Mouse (Mus musculus) frontal cortex, adult (tissue): ENCODE data around the gene Ip6k2.

Experiments used
- ATAC-seq: cut with Nextera tagmentation; 2 replicates; pipeline ENCODE4 v1.9.2; 2017; ENCODE audit warnings: mild to moderate bottlenecking, moderate library complexity, mixed read lengths; ENCODE audit not compliant: low TSS enrichment

Gene Ip6k2

GRCm38 (mm10) chr9:108783548-108784463, at the start of gene Ip6k2:
TSS of gene Ip6k2 (plus strand) at chr9:108783796.
- ATAC-seq = peak; percentile 95

DNA sequence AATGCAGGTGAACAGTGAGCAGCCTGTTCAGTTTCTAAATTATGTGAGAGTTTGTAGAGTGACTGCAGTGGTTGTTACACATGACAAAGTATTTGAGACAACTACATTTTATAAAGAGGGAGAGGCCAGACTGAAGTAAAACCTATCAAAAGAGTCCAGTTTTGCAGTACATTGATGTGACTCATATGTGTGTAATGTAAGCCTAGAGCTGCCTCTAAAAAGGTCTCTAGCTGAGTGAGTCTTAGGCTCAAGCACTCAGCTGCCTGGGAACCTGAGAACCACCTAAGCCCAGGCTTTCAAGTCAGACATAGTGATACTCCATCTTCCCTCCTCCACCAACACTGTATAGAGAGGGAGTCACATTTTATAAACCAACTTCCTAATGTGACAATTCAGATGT, 49.0 kb upstream of the Ip6k2 start:
- no peak for ATAC-seq

DNA sequence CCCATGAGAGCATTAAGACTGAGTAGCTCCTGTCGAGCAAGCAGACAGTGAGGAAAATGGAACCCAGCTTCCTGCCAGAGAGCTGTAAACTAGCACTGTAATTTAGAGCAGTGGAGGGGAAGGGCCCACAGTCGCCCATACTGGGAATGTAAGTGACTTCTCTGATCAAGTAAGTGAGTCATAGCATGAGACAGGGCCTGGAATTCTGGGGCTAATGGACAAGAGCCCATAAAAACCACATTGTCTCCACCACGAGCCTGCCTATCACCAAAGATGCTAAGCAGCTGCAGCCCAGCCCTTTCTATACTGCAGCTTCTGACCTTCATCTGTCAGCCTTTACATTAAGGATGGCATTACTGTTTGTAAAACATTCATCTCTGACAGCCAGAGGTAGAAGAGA, 44.4 kb upstream of the Ip6k2 start:
- ATAC-seq = no peak

DNA sequence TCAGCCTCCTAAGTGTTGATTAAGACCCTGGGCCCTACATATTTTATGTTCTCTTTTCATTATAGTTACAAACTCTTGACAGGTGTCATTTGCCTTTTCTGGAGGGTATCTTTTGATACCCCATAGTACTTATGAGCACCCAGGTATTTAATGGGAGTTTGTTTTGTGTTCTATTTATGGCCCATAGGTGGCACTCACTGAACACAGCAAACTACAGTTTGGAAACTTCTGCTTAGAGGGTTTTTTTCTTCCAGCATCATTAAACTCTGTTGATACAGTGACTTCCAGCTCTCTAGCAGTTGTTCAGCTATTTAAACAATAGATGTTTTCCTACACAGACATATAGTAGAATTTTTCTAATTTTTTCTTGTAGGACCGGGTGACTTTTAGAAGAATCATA, 43.5 kb upstream of the Ip6k2 start:
- no peak for ATAC-seq

DNA sequence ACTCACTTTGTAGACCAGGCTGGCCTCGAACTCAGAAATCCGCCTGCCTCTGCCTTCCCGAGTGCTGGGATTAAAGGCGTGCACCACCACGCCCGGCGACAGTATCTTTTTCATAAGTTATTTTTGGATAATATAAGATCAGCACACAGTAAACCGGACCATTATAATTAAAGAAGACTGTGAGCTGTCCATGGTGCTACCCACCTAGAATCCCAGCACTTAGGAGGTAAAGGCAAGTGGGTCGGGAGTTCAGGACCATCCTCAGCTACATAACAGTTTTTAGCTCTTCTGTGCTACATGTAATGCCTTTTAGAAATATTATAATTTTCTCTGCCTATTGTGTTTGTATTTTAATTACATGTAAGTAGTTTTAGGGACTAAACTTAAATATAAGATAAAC, 41.5 kb upstream of the Ip6k2 start:
- no peak for ATAC-seq

DNA sequence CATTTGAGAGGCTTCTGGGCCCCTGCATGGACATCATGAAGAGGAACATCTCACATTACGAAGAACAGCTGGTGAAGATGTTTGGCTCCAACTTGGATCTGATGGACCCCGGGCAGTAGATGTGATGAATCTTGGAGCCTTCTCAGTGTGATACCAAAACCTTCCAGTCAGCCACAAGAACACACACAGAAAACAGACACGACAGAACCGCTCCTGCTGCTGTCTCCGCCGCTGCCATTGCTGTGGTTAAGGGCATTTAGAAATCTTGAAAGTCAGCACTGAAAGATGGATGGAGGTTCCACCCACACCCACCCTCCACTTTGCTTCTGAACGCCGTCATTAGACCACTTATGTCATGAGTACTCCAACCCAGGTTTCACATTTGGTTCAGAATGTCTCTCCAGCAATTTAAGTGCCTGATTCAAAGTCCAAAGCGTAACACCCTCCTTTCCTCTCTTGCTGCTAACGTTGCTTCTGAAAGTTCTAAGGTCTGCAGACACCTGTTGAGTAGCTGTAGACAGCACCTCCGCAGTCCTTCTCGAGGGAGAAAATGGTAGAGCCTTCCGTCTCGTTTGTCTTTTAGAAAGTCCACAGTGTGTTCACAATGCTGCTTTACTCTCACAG, 36.6 kb upstream of the Ip6k2 start:
- no peak for ATAC-seq

DNA sequence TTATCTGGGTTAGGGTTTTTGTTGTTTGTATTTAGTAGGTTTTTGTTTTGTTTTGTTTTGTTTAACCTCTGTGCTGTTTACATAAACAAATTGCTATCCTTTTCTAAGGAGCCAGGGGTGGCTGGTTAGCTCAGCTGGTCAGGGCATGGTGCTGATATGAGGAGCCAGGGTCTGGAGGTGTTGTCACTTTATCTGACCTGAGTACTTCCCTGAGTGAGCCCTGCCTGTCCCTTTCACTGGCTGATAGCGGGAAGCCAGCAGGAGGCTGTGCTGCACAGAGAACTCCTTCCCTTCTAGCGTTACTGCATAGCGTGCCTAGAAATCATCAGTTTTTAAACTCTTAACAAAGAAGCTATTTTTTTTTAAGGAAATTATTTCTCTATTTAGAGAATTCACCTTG, 35.9 kb upstream of the Ip6k2 start:
- ATAC-seq = no peak

- no peak for ATAC-seq
Measured at GRCm38 (mm10) chr9:108748600-108749183, 34.9 kb upstream of the Ip6k2 start.

DNA sequence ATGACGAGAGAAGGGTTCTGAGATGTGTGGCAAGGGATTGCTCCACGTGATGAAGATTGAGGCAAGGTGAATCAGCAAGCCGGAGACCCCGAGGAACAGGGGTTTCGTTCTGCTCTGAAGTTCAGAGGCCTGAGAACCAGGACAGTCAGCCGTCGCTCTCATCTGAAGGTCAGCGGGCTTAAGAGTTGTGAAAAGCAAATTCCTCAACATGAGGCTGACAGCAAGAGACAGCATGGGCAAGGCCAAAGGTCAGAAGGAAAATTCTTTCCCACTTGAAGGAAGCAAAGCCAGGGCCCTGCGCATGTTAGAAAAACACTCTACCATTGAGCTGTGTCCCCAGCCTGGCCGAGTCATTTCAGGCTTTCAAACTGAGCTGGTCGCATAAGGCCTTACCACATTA, 33.0 kb upstream of the Ip6k2 start:
- no peak for ATAC-seq

DNA sequence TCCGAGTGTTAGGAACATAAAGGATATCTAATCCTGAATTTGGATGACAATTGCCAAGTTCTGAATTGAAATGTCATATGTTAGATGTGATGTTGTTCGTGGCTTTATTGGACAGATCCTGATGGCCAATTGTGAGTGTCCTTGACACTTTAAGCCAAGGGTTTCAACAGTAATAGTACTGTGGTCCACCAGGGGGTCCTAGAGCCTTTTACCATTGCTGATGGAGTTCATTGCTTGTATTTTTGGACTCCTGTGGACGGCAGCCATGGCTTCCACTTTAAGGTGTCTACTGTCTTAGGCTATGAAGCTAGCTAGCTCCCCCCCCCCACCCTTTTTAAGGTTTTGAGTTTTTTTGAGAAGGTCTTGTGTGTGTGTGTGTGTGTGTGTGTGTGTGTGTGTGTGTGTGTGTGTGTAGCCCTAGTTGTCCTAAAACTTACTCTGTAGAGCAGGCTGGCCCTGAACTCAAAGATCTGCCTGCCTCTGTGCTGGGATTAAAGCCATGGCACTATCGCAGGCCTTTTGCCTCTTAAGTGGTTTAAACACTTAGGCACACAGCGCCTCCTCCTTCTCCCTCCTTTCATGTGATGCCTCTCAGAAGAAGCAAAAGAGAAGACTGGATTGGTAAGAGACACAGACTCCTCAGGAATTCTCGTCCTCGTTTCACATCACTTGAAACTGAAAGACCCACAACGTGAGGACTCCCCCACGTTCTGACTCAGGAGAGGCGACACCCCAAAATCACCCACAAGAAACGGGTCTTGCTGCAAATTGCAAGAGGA, 31.3 kb upstream of the Ip6k2 start:
- ATAC-seq = no peak

DNA sequence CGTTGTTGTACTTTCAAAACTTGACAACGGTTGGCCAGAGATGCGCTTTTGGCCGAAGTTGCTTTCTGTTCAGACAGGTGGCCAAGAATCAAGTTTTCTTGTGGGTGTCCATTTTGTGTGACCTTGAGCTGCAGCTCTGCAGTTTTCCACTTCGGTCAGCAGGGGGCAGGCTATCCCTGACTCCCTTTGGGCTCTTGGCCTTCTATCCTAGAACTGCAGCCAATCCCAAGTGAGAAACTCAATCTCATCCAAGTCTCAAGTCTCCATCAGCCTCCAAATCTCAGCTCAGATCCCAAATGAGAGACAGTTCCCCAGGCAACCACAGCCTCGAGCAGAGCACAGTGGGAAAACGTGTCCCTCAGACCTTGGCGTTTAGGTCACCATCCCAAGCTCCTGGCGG, 30.3 kb upstream of the Ip6k2 start:
- ATAC-seq = peak; percentile 92

DNA sequence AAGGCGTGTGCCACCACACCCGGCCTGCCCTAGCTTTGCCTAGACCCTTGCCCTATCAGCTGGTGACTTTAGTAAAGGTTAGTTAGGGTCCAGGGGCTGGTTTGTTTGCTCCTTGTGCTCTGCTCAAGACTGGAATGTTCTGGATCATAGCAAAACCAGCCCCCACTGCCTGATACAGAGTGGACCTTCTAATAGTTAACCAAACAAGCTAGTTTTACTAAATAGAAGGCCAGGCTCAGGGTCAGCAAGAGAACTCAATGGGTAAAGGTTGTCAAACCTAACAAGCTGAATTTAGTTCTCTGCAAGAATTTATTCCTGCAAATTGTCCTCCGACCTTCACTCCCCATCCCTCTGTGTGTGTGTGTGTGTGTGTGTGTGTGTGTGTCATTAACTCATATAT, 29.6 kb upstream of the Ip6k2 start:
- no peak for ATAC-seq

- ATAC-seq = peak; percentile 58; the same call in 1 of the 2 replicates
Measured at GRCm38 (mm10) chr9:108754423-108754822, 29.2 kb upstream of the Ip6k2 start.

GRCm38 (mm10) chr9:108757406-108757805, 26.2 kb upstream of the Ip6k2 start:
- no peak for ATAC-seq

GRCm38 (mm10) chr9:108759121-108759520, 24.5 kb upstream of the Ip6k2 start:
- no peak for ATAC-seq

- no peak for ATAC-seq
Measured at GRCm38 (mm10) chr9:108759805-108760204, 23.8 kb upstream of the Ip6k2 start.

DNA sequence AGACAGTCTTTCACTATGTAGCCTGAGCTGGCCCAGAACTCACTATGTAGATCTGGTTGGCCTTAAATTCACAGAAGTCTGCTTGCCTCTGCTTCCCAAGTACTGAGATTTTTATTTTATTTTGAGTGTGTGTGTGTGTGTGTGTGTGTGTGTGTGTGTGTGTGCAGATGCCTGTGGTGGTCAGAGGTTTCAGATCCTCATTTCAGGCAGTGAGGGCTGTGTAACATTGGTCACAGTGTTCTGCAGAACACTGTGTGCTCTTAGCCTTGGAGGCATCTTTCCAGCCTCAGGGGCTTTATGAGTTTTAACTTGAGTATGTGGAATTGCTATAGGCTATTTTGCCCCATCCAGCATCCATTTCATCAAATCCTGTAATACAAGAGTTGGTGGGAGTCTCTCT, 22.0 kb upstream of the Ip6k2 start:
- no peak for ATAC-seq

DNA sequence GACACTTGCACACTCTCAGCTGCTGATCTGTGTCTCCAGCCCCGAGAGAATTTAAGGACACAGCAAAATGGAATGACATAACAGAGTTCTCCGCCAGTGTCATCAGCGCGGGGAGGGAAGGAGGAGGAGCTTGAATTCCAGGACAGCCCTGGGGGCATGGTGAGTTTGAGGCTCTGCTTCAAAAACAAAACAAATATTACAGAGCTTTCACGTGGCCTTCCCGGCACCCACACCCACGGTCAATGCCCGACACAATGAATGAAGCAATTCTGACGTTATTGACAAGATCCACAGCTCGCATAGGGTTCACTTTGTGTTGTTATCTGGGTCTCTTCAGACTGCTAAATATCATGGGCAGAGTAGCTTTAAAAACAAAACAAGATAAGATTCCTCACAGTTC, 18.6 kb upstream of the Ip6k2 start:
- ATAC-seq = no peak

- ATAC-seq = no peak
Measured at GRCm38 (mm10) chr9:108776614-108777013, 7.0 kb upstream of the Ip6k2 start.

GRCm38 (mm10) chr9:108777276-108777675, 6.3 kb upstream of the Ip6k2 start:
- ATAC-seq = no peak

DNA sequence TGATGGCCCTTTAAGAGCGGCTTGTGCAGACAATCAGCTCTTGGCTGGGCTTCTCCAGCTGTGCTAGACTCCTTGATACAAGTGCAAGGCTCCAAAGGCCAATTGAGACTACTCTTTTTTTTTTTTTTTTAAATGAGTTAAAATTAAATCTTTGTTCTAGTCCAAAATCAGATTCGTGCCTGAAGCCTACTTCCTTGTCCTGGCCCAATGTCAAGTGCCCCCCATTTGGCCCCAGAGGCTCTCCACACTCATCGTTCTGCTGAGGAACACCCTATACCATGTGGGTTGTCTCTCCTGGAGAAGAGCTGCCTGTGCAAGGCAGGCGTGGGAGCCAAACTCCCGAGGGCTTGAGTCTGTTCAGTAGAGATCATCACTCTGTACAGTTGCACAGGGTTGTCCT, 2.6 kb upstream of the Ip6k2 start:
- no peak for ATAC-seq

GRCm38 (mm10) chr9:108781891-108782290, 1.7 kb upstream of the Ip6k2 start:
- no peak for ATAC-seq
